Mouse (Mus musculus) C2C12 (cell line): ENCODE data around the gene Ttll5.

Experiments used
- CEBPB ChIP-seq: IDR thresholded peaks from one replicate; pipeline ENCODE4 v1.6.1; 2011; ENCODE audit warnings: low read depth, mild to moderate bottlenecking, control low read depth, moderate library complexity
- CTCF ChIP-seq: IDR thresholded peaks from one replicate; pipeline ENCODE4 v1.5.1; 2011; ENCODE audit not compliant: control insufficient read depth, insufficient read depth, insufficient read length
- FOSL1 ChIP-seq: IDR thresholded peaks from one replicate; pipeline ENCODE4 v1.8.0; 2011; ENCODE audit warnings: mild to moderate bottlenecking, low read length; ENCODE audit not compliant: poor library complexity, insufficient read depth, severe bottlenecking
- MAX ChIP-seq: IDR thresholded peaks from one replicate; pipeline ENCODE4 v1.6.1; 2011; ENCODE audit warnings: mild to moderate bottlenecking, control low read depth
- MYOD1 ChIP-seq: IDR thresholded peaks from one replicate; pipeline ENCODE4 v1.6.1; 2011; ENCODE audit warnings: low read depth; ENCODE audit not compliant: control insufficient read depth, insufficient read length
- MYOG ChIP-seq: IDR thresholded peaks from one replicate; pipeline ENCODE4 v1.6.1; 2011; ENCODE audit not compliant: control insufficient read depth, insufficient read length; ENCODE audit errors: extremely low read depth

GRCm38 (mm10) chr12:85986540-85987443, 162.3 kb downstream of the Ttll5 start:
- no peak for TF ChIP-seq CTCF
- TF ChIP-seq MAX: no peak
- TF ChIP-seq FOSL1: peak; percentile 14
- no peak for TF ChIP-seq MYOG
- TF ChIP-seq MYOD1: no peak
- no peak for TF ChIP-seq CEBPB
